Mouse (Mus musculus) splenic B cell, adult 2 months (primary cell): ENCODE measurements at regions not wholly inside any gene's neighbourhood (a gene's known extent, or its start where the extent isn't known, plus 50 kb on each side); places are given as distances from the start of the nearest gene placed in this dataset.

Experiments used
- DNase-seq: peaks from one replicate; pipeline ENCODE4 v3.0.0-alpha.2; 2011; ENCODE audit warnings: low read depth, low spot score
- H3K27me3 ChIP-seq: 2 replicates; pipeline ENCODE4 v1.6.1; 2012; ENCODE audit warnings: mild to moderate bottlenecking, low read length, moderate library complexity, mixed read lengths; ENCODE audit not compliant: control insufficient read depth, poor library complexity, insufficient read depth, severe bottlenecking
- H3K36me3 ChIP-seq: 2 replicates; pipeline ENCODE4 v1.6.1; 2012; ENCODE audit warnings: mild to moderate bottlenecking, low read length, moderate library complexity, mixed read lengths; ENCODE audit not compliant: control insufficient read depth, poor library complexity, insufficient read depth, severe bottlenecking

DNA sequence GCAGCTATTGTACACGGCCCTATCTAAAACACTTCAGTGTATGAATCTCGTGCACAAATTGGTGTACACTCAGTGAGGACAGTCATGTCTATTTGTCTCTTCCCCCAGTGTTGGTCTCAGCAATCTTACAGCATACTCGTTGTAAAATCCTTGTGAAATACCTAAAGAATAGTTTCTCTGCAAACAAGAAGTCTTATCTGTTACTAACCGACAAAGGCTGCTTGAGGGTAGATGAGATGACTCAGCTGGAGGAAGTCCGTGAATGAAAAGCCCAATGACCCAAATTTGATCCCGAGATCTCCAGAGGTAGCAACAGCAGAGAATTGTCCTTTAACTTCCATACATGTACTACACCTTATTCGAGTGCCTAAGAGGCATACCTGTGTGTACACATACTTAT lies 342.0 kb downstream of the Bckdhb start:
- no peaks in the 10 kb centered on the region for H3K36me3 ChIP-seq
- H3K27me3 ChIP-seq: no peaks in the 10 kb centered on the region
- no peak for DNase-seq

DNA sequence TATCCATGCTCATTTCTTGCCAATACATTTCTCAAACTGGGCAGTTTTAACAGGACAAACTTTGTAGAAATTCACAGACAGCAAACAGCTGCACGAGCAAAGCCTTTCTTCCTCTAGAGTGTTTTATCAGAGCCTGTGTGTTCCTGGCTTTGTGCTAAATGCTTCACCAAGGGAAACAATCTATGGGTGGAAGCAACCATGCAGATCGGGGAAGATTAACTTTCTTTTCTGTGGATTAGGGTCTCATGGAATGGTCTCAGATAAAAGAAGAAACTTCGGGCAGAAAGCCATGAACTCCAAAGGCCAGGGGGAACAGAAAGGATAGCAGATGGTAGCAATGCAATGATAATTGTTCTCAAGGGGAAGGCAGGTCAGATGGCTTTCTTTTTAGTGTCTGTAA lies 349.7 kb downstream of the Bckdhb start:
- H3K27me3 ChIP-seq: no peaks in the 10 kb centered on the region
- H3K36me3 ChIP-seq: no peaks in the 10 kb centered on the region
- DNase-seq: no peak

DNA sequence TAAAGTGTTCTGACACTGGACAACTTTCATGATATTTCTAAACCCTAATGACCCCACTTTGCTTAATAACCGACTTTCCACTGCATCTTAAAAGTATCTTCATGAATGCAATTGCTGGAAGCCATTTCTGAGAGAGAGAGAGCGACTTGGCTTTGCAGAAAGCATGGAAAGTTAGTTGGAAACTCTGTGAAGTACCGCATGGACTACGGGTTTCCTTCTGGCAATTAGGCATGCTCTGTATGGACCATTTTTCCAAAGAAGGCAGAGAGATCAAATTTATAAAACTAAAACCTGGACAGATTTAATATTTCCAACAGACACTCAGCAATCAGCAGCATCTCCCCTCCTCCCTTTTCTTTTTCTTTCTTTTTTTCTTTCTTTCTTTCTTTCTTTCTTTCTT lies 353.4 kb downstream of the Bckdhb start:
- Histone ChIP-seq H3K27me3 (no peaks in the 10 kb centered on the region), H3K36me3 (no peaks in the 10 kb centered on the region)
- DNase-seq: no peak

DNA sequence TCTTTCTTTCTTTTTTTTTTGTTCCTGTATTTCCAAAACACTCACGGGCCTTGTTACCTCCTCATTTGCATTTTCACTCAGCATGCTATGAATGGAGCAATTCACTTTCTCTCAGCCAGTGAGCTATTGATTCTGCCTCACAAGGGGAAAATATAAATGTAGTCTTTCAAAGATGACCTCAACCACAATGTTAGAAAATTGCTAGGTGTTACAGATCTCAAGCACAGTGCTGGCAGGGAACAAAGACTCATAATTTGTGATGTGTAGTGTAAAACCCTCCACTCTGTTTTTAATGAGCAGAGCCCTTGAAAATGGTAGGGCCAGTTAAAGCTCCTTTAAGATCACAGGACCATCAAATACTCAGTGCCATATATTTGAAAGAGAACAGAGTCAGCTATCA lies 353.8 kb downstream of the Bckdhb start:
- no peaks in the 10 kb centered on the region for H3K36me3 ChIP-seq
- H3K27me3 ChIP-seq: no peaks in the 10 kb centered on the region
- DNase-seq: no peak

DNA sequence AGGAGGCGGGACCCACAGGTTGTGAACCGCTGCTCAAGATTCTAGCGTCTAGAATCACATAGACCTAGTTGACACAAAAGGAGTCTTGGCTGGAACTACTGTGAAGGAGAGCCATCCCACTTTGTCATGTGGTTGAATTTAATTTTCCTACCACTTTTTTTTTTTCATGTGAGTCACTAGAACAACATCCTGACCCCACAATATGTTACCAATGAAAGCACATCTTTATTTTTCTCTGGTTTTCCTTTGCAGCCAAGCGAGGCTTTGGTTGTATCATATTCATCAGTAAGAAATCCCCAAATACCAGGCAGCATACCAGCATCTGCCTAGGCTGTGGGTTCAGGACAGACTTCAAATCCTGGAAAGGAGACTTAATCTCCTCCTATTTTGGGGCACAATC lies 356.0 kb downstream of the Bckdhb start:
- H3K36me3 ChIP-seq: no peaks in the 10 kb centered on the region
- no peak for DNase-seq
- H3K27me3 ChIP-seq: no peaks in the 10 kb centered on the region

DNA sequence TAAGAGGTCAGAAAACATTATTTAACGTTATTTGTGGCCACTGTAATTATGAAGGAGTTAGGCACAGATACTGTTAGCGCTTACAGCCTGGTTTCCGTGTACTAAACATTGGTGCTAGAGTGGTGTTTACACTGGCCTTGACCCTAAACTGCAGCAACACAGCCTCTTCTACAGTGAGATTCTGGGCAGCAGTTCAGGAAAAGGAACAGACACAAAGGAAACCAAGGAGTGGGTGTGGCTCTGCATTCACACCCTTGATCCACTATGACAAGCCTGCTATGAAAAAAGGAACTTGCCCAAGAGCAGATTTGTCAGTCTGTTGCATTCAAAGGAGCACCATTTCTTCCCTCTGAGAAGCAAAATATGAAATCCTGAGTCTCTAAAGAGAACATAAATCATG lies 356.7 kb downstream of the Bckdhb start:
- Histone ChIP-seq H3K36me3 (no peaks in the 10 kb centered on the region), H3K27me3 (no peaks in the 10 kb centered on the region)
- DNase-seq: no peak

DNA sequence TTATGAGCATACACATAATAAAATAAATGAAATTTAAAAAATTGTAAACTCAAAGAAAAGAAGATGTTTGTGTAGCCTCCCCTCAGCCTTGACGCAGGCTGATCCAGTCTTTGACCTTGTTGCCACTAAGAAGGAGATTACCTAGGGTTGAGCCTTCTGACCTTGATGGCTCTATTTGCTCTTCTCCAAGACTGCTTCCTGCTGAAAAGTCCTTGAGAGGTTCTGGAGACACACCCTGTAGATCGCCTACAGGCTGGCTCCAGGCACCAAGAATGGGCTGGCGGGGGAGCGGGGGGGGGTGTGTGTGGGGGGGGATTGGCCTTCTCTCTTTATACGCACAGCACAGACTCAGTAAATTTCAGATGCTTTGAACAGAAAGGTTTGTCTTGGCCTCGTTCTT lies 358.4 kb downstream of the Bckdhb start:
- no peaks in the 10 kb centered on the region for H3K27me3 ChIP-seq
- DNase-seq: no peak

DNA sequence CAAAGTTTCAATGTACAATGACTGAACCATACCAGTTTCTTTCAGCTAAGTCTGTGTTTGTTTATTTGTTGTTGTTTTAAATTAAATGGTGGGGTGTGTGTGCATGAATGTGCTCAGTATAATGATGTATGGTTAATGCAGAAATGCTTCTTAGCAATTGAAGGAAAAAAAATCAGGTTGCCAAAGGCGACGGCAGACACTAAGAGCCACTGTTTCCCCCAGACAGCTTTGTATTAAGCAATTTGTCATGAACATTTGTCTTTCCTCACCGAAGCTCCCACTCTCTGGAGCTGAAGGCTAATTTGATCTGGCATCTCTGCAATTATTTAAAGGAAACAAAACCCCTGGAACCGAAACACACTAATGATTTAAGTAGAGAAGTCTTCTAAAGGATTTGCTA lies 360.7 kb downstream of the Bckdhb start:
- no peaks in the 10 kb centered on the region for H3K27me3 ChIP-seq
- no peak for DNase-seq
- no peaks in the 10 kb centered on the region for H3K36me3 ChIP-seq

More for the DNA sequence above, 358.4 kb downstream of the Bckdhb start:
- no peaks in the 10 kb centered on the region for H3K36me3 ChIP-seq

DNA sequence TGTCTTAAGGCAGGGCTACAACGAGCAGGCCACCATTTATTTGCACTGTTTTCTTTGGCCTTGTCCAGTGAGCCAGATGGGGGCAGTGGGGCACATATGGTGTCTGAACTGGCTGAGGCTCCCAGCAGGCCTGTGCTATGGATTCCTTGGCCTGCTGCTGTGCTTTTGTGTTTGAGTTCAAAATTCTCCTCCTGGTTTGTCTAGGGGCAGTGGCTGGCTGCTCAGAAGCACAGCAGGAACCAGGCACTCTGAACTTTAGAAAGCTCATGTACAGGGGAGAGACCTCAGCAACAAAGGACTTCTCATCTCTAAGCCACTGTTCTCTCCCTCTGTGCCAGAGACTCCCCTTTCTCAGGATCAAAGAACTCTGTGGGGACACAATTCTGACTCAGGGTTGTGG lies 370.9 kb downstream of the Bckdhb start:
- no peaks in the 10 kb centered on the region for H3K27me3 ChIP-seq
- H3K36me3 ChIP-seq: no peaks in the 10 kb centered on the region
- DNase-seq: no peak

DNA sequence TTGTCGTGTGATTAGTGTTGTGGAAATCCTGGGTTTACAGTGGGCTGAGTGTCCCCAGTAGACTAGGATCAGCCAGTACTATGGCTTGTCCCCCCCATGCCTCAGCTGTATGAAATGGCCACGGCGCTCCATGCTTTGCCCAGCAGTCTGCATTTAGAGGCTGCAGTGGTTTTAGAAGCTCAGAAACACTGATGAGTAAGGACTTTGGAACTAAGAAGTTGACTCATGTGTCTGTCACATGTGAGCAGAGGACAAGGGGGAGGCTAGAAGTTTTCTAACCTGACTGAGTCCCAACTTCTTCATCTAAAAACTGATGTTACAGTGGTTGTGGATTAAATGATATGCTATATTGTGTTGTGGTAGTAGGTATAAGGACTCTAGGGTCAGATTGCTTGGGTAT lies 371.5 kb downstream of the Bckdhb start:
- Histone ChIP-seq H3K36me3 (no peaks in the 10 kb centered on the region), H3K27me3 (no peaks in the 10 kb centered on the region)
- DNase-seq: no peak

DNA sequence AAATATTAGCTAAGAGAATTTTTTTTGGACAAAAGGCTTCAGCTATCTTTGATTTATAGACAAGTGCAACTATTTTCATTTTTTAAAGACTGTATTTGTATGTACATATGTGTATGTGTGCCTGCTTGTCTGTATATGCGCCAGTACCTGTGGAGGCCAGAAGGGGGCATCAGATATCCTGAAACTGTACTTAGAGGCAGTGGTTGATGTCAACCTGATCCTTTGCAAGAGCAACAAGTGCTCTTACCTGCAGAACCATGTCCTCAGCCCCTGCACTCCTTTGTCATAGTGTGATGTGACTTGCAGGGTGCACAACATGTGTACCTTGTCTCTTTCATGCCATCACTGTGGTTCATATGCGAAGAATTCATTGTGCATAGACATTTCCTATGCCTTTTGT lies 379.5 kb downstream of the Bckdhb start:
- peak; percentile 16 for DNase-seq
- Histone ChIP-seq H3K36me3 (no peaks in the 10 kb centered on the region), H3K27me3 (no peaks in the 10 kb centered on the region)

DNA sequence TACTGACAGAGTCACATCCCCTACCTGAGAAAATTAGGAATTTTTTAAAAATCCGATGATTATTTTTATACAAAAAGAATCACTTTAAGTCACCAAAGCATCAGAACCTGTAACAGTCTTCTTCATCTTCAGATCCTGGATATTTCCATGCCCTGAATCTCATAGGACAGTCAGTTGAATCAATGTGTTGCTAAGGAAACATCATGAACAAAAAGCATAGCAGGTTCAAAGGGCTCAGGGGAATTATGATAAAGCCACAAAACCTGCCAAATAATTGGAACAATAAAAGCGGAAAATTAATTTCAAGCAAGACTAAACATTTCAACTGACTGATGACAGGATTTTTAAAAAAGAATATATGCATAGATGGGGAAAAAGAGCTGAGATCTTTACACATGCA lies 393.9 kb downstream of the Bckdhb start:
- no peak for DNase-seq
- Histone ChIP-seq H3K36me3 (no peaks in the 10 kb centered on the region), H3K27me3 (no peaks in the 10 kb centered on the region)

DNA sequence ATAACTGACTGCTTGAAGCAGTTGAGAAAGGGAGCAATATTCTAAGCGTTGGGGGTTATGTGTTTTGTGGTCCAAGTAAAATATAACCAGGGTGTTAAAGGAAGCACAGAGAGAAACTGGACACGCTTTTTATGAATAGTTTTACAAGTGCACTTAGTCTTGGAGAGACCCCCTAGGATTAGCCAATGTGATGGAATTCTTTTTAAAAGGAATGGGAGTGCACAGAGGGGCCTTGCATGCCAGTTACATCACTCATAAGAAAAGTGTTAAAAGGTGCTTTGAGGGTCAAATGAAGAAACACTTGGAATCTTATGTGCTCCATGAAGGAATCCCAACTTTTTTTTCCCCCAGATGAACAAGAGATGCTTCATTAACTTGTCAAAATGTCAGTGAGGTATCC lies 394.4 kb downstream of the Bckdhb start:
- Histone ChIP-seq H3K36me3 (no peaks in the 10 kb centered on the region), H3K27me3 (no peaks in the 10 kb centered on the region)
- no peak for DNase-seq

DNA sequence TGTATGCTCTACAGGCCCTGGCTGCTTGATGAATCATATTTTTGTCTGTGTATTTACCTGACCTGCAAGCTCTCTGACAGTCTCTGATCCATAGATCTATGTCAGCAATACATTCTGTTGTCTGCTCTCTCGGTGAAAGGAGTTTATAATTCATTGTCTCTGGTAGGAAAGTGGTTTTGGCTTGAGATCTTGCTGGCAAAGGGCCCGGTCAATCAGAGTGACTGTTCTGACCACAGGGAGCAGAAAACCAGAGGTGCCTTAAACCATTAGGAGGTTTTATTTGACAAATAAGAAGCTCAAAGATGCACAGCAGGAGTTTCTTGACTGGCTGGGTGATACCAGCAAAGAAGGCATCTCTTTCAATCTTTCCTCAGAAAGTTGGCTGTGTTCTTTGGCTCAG lies 398.2 kb downstream of the Bckdhb start:
- H3K36me3 ChIP-seq: no peaks in the 10 kb centered on the region
- H3K27me3 ChIP-seq: no peaks in the 10 kb centered on the region
- DNase-seq: no peak

DNA sequence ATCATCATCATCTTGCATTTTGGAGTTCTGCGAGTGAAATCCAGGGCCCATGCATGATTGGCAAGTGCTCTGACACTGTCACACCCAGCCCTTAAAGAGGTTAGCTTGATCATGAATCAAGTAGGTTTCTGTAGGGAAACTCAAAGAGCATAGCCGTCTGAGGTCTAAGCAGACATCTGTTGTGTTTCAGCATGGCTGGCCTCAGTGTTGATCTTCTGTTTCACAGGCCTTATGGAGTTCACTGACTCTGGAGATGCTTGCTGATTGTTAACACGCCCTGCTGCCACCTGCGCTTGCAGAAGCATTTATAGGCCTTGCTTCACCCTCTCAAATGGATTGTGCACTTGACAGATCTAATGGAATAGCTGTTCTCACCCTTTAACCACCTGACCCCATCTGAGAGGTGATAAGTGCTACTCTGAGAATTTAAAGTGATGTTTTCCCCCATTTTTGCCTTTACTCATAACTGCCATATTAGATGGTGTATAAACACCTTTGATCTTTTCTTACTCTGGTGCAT lies 406.2 kb downstream of the Bckdhb start:
- Histone ChIP-seq H3K36me3 (no peaks in the 10 kb centered on the region), H3K27me3 (no peaks in the 10 kb centered on the region)
- DNase-seq: no peak

DNA sequence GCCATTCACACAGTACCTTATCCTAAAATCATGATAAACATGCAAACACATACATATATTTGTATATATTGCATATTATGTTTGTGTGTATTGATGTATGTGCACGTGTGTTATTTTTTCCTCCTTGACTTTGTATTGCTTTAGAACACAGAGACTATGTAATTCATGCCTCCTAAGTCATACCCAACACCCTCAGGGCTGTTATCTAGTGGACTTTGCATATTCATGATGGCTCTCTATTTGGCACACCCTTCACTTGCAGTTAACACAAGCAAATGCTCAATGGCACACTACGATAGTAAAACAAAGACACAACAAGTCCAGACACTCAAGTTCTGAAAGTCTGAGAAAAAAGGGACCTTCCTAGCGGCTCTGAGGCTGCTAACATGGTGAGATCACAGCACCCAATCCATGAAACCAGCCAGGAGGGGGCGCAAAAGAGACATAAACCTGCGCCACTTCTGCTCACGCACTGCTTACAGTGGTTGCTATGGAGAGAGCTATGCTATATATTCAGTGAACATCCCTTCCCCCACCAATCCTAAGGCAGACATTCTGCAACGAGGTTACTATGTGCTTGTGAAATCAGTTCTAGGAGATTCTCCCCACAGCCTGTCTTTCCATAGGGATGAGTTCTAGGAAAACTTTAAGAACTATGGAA lies 418.6 kb downstream of the Bckdhb start:
- DNase-seq: peak; percentile 68
- Histone ChIP-seq H3K27me3 (no peaks in the 10 kb centered on the region), H3K36me3 (no peaks in the 10 kb centered on the region)
